26 mouse cellular contexts compared by ENCODE assay signal in genomic region chr13:73283534-73283933, GRCm38 (mm10). TPM values are rescaled to one million over a fixed set of nuclear protein-coding genes. Genes with fewer than 3 reads are reported as not detected.
DNase-seq lines count a peak whose midpoint lies in the region; ATAC-seq lines count a peak whose summit lies in the region.
"Had no signal": no experiment of that assay in that cellular context is flagged by ENCODE, and none has a peak within 500 bp of the region (broad histone marks: within the 10 kb centered on the region; RNA-seq: fewer than 3 reads in every experiment).

No protein-coding gene starts in this region.

- no peak overlapping the region for H3K4me2 ChIP-seq in heart, embryonic 16.5 days (ENCODE audit: low read depth, low read length)
- H3K4me2 ChIP-seq: embryonic facial prominence, embryonic 12.5 days; forebrain, embryonic 13.5 days; forebrain, embryonic 15.5 days had no signal

- intact Hi-C loops in heart, postnatal 25 days (cut with DNase I): no loop called here
- intact Hi-C loops in heart, postnatal 14 days (cut with DNase I): no loop called here
- intact Hi-C loops in heart, postnatal 36 days (cut with DNase I): no loop called here

- 0 out of 2 replicates have a peak, but pooled peaks cover 3% of the 10 kb centered on the region for H3K27me3 ChIP-seq in heart, embryonic 10.5 days (ENCODE audit: insufficient read depth, poor library complexity, severe bottlenecking)
- no peaks in the 10 kb centered on the region for H3K27me3 ChIP-seq in heart, embryonic 16.5 days (ENCODE audit: control insufficient read depth, insufficient read depth, low read length)
- H3K27me3 ChIP-seq: CH12.LX; embryonic facial prominence, embryonic 12.5 days; forebrain, embryonic 15.5 days had no signal

- DNase-seq in heart, adult 11 months: peak; percentile 91
- no peak for DNase-seq in heart, postnatal 25 days (ENCODE audit: low spot score)
- no peak for DNase-seq in heart, embryonic 10.5 days (ENCODE audit: low spot score)
- no peak for DNase-seq in heart, postnatal 14 days
- no peak for DNase-seq in heart, postnatal 36 days
- DNase-seq: adrenal gland, adult 8-10 months; adrenal gland, postnatal 14 days; adrenal gland, postnatal 36 days; B cell, adult 2 months; cerebellum, adult 11-12 months; cerebellum, adult 2 months; cerebellum, adult 9-10 months; cerebellum, postnatal 10 days; cerebellum, postnatal 25 days had no signal

- H3K9me3 ChIP-seq in heart, embryonic 10.5 days: no peaks in the 10 kb centered on the region
- no peaks in the 10 kb centered on the region for H3K9me3 ChIP-seq in heart, embryonic 16.5 days (replicated peaks; ENCODE audit: control insufficient read depth, low read length)
- H3K9me3 ChIP-seq: embryonic facial prominence, embryonic 10.5 days; embryonic facial prominence, embryonic 12.5 days; forebrain, embryonic 13.5 days; forebrain, embryonic 15.5 days had no signal

- H3K4me3 ChIP-seq in heart, embryonic 10.5 days: no peak overlapping the region
- no peak overlapping the region for H3K4me3 ChIP-seq in heart, embryonic 16.5 days (ENCODE audit: low read length)
- H3K4me3 ChIP-seq: embryonic facial prominence, embryonic 10.5 days; embryonic facial prominence, embryonic 12.5 days; forebrain, embryonic 13.5 days; forebrain, embryonic 15.5 days had no signal

- H3K4me1 ChIP-seq in heart, embryonic 10.5 days: peaks cover 42% of the 10 kb centered on the region
- peaks cover 26% of the 10 kb centered on the region for H3K4me1 ChIP-seq in heart, embryonic 16.5 days (ENCODE audit: control insufficient read depth, insufficient read depth, low read length)
- H3K4me1 ChIP-seq: embryonic facial prominence, embryonic 12.5 days; forebrain, embryonic 13.5 days; forebrain, embryonic 15.5 days had no signal

- ATAC-seq in heart, embryonic 16.5 days (replicated peaks; ENCODE audit: extremely low read depth, insufficient read depth, low FRiP score): no peak
- ATAC-seq: activated CD4-positive, CD25-positive, alpha-beta regulatory T cell, adult 4 months; CD4-positive, CD25-positive, alpha-beta regulatory T cell, adult 4 months; forebrain, embryonic 13.5 days; forebrain, embryonic 15.5 days; Patski had no signal

- H3K36me3 ChIP-seq in heart, embryonic 10.5 days: no peaks in the 10 kb centered on the region
- H3K36me3 ChIP-seq in heart, embryonic 16.5 days (ENCODE audit: control insufficient read depth, insufficient read depth): no peaks in the 10 kb centered on the region
- H3K36me3 ChIP-seq: embryonic facial prominence, embryonic 10.5 days; embryonic facial prominence, embryonic 12.5 days; forebrain, embryonic 15.5 days; G1E had no signal

- peak overlapping the region; percentile 32 for H3K27ac ChIP-seq in heart, embryonic 10.5 days
- H3K27ac ChIP-seq in heart, embryonic 16.5 days (ENCODE audit: low read length): peak overlapping the region; percentile 68
- H3K27ac ChIP-seq: embryonic facial prominence, embryonic 10.5 days; embryonic facial prominence, embryonic 12.5 days; forebrain, embryonic 13.5 days; forebrain, embryonic 15.5 days had no signal

- WGBS in heart, embryonic 10.5 days: 89% methylated on average over 1 of the region's 1 CpGs
- 69% methylated on average over 1 of the region's 1 CpGs for WGBS in heart, embryonic 16.5 days

- no peak overlapping the region for H3K9ac ChIP-seq in heart, embryonic 16.5 days (ENCODE audit: low read length)
- H3K9ac ChIP-seq: embryonic facial prominence, embryonic 12.5 days; forebrain, embryonic 13.5 days; forebrain, embryonic 15.5 days had no signal

RNA-seq across cellular contexts. Expression of gene Irx4, which starts 23.3 kb away (rescaled TPM):
- total RNA-seq in heart, postnatal 25 days (2021): 10 to 100 TPM; 26.0 to 27.0 TPM
- polyA plus RNA-seq in heart, embryonic 10.5 days (2016; fragmentation: Nextera tagmentation; extraction: Ambion mirVana): 39.4 and 78.4 TPM in 2 replicates
- 10 to 100 TPM; 24.5 to 27.7 TPM for total RNA-seq in heart, postnatal 14 days (2021)
- 42.2 and 50.2 TPM in 2 replicates for polyA plus RNA-seq in heart, embryonic 16.5 days (2015; fragmentation: Nextera tagmentation; extraction: Ambion mirVana)
- total RNA-seq in heart, postnatal 36 days (2021): 10 to 100 TPM; 20.8 to 31.9 TPM
- total RNA-seq: adrenal gland, adult 18-20 months; adrenal gland, postnatal 14 days; adrenal gland, postnatal 36 days; CH12.LX; G1E had no signal
- polyA plus RNA-seq: activated CD4-positive, CD25-positive, alpha-beta regulatory T cell, adult 4 months; CD4-positive, CD25-positive, alpha-beta regulatory T cell, adult 4 months; cortical plate, adult 2 months; forebrain, embryonic 13.5 days; G1E; Patski had no signal

RNA-seq across cellular contexts. Expression of gene Mrpl36, which starts 44.8 kb away (rescaled TPM):
- total RNA-seq in heart, postnatal 25 days (2021): 10 to 100 TPM; 52.7 to 54.5 TPM
- 145 and 181 TPM in 2 replicates for polyA plus RNA-seq in heart, embryonic 10.5 days (2016; fragmentation: Nextera tagmentation; extraction: Ambion mirVana)
- total RNA-seq in heart, postnatal 14 days (2021): 10 to 100 TPM; 41.8 to 42.8 TPM
- polyA plus RNA-seq in heart, embryonic 16.5 days (2015; fragmentation: Nextera tagmentation; extraction: Ambion mirVana): 138 TPM in 2 replicates
- total RNA-seq in heart, postnatal 36 days (2021): 10 to 100 TPM; 50.3 to 54.0 TPM

RNA-seq across cellular contexts. Expression of gene Ndufs6, which starts 44.8 kb away (rescaled TPM):
- 1,000 to 10,000 TPM; 1,182 to 1,218 TPM for total RNA-seq in heart, postnatal 25 days (2021)
- polyA plus RNA-seq in heart, embryonic 10.5 days (2016; fragmentation: Nextera tagmentation; extraction: Ambion mirVana): 499 and 600 TPM in 2 replicates
- 1,000 to 10,000 TPM; 1,008 to 1,014 TPM for total RNA-seq in heart, postnatal 14 days (2021)
- 798 and 819 TPM in 2 replicates for polyA plus RNA-seq in heart, embryonic 16.5 days (2015; fragmentation: Nextera tagmentation; extraction: Ambion mirVana)
- 1,000 to 10,000 TPM; 1,205 to 1,240 TPM for total RNA-seq in heart, postnatal 36 days (2021)
